Mouse (Mus musculus): Measurements from ENCODE around the gene OR5BS1P. TPM values are rescaled to one million over a fixed set of nuclear protein-coding genes. Genes with fewer than 3 reads are reported as not detected.

Gene OR5BS1P
- polyA plus RNA-seq, 2 experiments, result not detected

DNA sequence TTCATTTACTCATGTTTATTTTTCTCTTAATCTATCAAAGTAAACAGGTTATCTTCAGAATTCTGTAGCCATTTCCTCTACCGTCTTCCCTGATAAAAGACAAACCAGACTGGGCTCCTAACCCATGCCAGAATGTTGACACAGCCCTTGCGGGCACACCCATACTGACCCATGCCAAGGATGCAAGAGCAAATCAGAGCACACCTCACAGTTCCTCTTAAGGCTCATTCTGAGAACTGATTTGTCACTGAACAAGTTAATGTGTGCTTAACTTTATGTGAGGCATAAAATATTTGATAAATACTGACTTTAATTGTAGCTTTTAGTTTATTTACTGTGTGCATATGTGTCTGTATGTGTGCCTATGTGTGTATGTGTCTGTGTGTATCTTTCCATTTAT lies 21.6 kb downstream of the OR5BS1P start:
- DNase-seq (ENCODE audit: low spot score), result no peak
- Histone ChIP-seq H3K4me2 (replicated peaks; ENCODE audit: low read depth, low read length, severe bottlenecking) (no peak overlapping the region), H3K4me3 (replicated peaks; ENCODE audit: low read length) (no peak overlapping the region), H3K4me1 (ENCODE audit: control insufficient read depth, insufficient read depth, low read length) (no peaks in the 10 kb centered on the region), H3K36me3 (ENCODE audit: control insufficient read depth, insufficient read depth, low read length) (no peaks in the 10 kb centered on the region), H3K27ac (replicated peaks; ENCODE audit: low read depth, low read length) (no peak overlapping the region), H3K9ac (ENCODE audit: low read depth, low read length, severe bottlenecking) (no peak overlapping the region), H3K9me3 (ENCODE audit: control insufficient read depth, low read length) (no peaks in the 10 kb centered on the region), H3K27me3 (ENCODE audit: control insufficient read depth, insufficient read depth, low read length) (no peaks in the 10 kb centered on the region)
- no peak for TF ChIP-seq POLR2A (IDR thresholded peaks at IDR 0.05; ENCODE audit: borderline replicate concordance, extremely low read depth, insufficient read depth, insufficient read length)
- no peak for ATAC-seq (ENCODE audit: low FRiP score, low read depth)
- WGBS, result 88% methylated on average over 2 of the region's 2 CpGs

DNA sequence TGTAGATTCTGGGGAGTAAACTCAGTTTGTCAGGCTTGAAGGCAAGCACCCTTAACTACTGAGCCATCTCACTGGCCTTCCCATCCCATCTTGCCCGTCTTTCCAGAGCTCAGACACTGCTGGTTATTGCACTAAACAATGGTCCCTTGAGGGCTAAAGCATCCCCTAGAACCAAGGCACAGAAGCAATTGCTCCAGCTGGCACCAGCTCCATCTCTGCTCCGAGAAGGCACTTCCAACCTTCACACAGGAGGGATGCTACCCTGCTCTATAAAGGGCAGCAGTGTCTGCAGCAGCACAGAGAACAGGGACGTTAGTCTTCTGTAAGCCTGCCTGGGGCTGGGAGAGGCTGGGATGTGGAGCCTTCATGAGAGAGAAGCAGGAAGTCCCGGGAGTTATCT lies 22.4 kb downstream of the OR5BS1P start, which contains the start of gene Olfr279:
Olfr279 (plus strand) TSS at position 301 of the 400 bp plus-strand sequence.
- Histone ChIP-seq H3K9ac (ENCODE audit: low read depth, low read length, severe bottlenecking) (no peak within 1 kb of the TSS), H3K4me3 (replicated peaks; ENCODE audit: low read length) (no peak within 1 kb of the TSS), H3K4me2 (replicated peaks; ENCODE audit: low read depth, low read length, severe bottlenecking) (no peak within 1 kb of the TSS), H3K36me3 (ENCODE audit: control insufficient read depth, insufficient read depth, low read length) (no peaks in the 10 kb centered on the region), H3K4me1 (ENCODE audit: control insufficient read depth, insufficient read depth, low read length) (no peaks in the 10 kb centered on the region), H3K9me3 (ENCODE audit: control insufficient read depth, low read length) (no peaks in the 10 kb centered on the region), H3K27me3 (ENCODE audit: control insufficient read depth, insufficient read depth, low read length) (no peaks in the 10 kb centered on the region), H3K27ac (replicated peaks; ENCODE audit: low read depth, low read length) (no peak within 1 kb of the TSS)
- ATAC-seq (ENCODE audit: low FRiP score, low read depth) (no peak), DNase-seq (ENCODE audit: low spot score) (no peak)
- 56% methylated on average over 4 of the region's 4 CpGs for WGBS
- no peak for TF ChIP-seq POLR2A (IDR thresholded peaks at IDR 0.05; ENCODE audit: borderline replicate concordance, extremely low read depth, insufficient read depth, insufficient read length)

DNA sequence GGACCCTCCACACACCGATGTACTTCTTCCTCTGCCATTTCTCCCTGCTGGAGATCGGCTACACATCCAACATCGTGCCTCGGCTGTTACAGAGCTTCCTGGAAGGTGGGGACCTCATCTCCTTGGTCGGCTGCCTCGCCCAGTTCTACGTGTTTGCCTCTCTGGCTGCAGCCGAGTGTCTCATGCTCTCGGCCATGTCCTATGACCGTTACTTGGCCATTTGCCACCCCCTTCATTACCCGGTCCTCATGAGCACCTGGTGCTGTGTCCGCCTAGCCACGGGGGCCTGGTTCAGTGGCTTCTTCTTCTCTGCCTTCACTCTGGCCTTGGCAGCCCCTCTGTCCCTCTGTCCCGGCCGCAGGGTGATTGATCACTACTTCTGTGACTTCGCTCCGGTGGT lies 27.9 kb downstream of the OR5BS1P start:
- H3K27ac ChIP-seq (replicated peaks; ENCODE audit: low read depth, low read length), result no peak overlapping the region
- no peak for TF ChIP-seq POLR2A (IDR thresholded peaks at IDR 0.05; ENCODE audit: borderline replicate concordance, extremely low read depth, insufficient read depth, insufficient read length)
- H3K4me3 ChIP-seq (replicated peaks; ENCODE audit: low read length), result no peak overlapping the region
- DNase-seq (ENCODE audit: low spot score), result no peak
- no peak for ATAC-seq (ENCODE audit: low FRiP score, low read depth)
- H3K4me2 ChIP-seq (replicated peaks; ENCODE audit: low read depth, low read length, severe bottlenecking), result no peak overlapping the region
- no peaks in the 10 kb centered on the region for H3K27me3 ChIP-seq (ENCODE audit: control insufficient read depth, insufficient read depth, low read length)
- no peaks in the 10 kb centered on the region for H3K4me1 ChIP-seq (ENCODE audit: control insufficient read depth, insufficient read depth, low read length)
- H3K9me3 ChIP-seq (ENCODE audit: control insufficient read depth, low read length), result no peaks in the 10 kb centered on the region
- no peak overlapping the region for H3K9ac ChIP-seq (ENCODE audit: low read depth, low read length, severe bottlenecking)
- WGBS, result 86% methylated on average over 17 of the region's 17 CpGs
- H3K36me3 ChIP-seq (ENCODE audit: control insufficient read depth, insufficient read depth, low read length), result no peaks in the 10 kb centered on the region

DNA sequence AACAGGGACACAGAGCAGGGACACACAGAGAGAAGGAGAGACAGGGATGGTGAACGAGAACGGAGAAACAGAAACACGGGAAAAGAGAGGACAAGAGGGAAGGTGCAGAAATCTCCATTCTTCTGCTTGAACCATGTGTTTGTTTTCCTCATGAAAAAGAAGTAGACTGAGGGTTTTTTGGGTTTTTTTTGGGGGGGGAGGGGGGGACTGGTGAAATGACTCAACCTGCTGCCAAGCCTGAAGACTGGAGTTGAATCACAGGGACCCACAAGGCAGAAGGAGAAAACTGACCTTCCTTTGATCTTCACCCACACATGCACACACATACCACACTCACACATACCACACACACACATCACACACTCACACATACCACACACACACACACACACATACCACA lies 33.6 kb downstream of the OR5BS1P start:
- WGBS, result 86% methylated on average over 3 of the region's 3 CpGs
- Histone ChIP-seq H3K36me3 (ENCODE audit: control insufficient read depth, insufficient read depth, low read length) (no peaks in the 10 kb centered on the region), H3K9ac (ENCODE audit: low read depth, low read length, severe bottlenecking) (no peak overlapping the region), H3K9me3 (ENCODE audit: control insufficient read depth, low read length) (no peaks in the 10 kb centered on the region), H3K27me3 (ENCODE audit: control insufficient read depth, insufficient read depth, low read length) (no peaks in the 10 kb centered on the region), H3K4me3 (replicated peaks; ENCODE audit: low read length) (no peak overlapping the region), H3K4me2 (replicated peaks; ENCODE audit: low read depth, low read length, severe bottlenecking) (no peak overlapping the region), H3K4me1 (ENCODE audit: control insufficient read depth, insufficient read depth, low read length) (0 out of 2 replicates have a peak, but pooled peaks cover 5% of the 10 kb centered on the region), H3K27ac (replicated peaks; ENCODE audit: low read depth, low read length) (no peak overlapping the region)
- no peak for TF ChIP-seq POLR2A (IDR thresholded peaks at IDR 0.05; ENCODE audit: borderline replicate concordance, extremely low read depth, insufficient read depth, insufficient read length)
- DNase-seq (ENCODE audit: low spot score) (no peak), ATAC-seq (ENCODE audit: low FRiP score, low read depth) (no peak)

DNA sequence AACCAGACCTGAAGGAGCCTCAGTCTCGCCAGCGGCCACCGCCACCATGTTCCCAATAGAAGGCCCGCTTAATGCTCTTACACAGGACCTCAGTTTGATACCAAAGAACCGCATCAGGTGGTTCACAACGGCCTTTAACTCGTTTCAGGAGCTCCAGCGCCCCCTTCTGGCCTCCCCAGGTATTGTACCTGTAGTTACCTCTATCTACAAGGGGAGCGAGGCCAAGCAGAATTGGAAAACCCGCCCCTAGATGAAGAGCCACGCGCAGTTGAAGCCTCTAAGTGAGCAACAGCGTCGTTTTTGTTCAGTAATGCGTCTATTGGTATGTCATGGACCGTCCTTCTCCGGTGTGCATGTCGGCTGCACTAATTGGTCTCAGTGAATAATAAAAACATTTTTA lies 34.8 kb downstream of the OR5BS1P start:
- no peak overlapping the region for H3K4me3 ChIP-seq (replicated peaks; ENCODE audit: low read length)
- ATAC-seq (ENCODE audit: low FRiP score, low read depth), result peak; percentile 23; the same call in 1 of the 2 replicates
- no peaks in the 10 kb centered on the region for H3K27me3 ChIP-seq (ENCODE audit: control insufficient read depth, insufficient read depth, low read length)
- no peak overlapping the region for H3K27ac ChIP-seq (replicated peaks; ENCODE audit: low read depth, low read length)
- 0 out of 2 replicates have a peak, but pooled peaks cover 5% of the 10 kb centered on the region for H3K4me1 ChIP-seq (ENCODE audit: control insufficient read depth, insufficient read depth, low read length)
- DNase-seq (ENCODE audit: low spot score), result peak; percentile 64
- no peaks in the 10 kb centered on the region for H3K9me3 ChIP-seq (ENCODE audit: control insufficient read depth, low read length)
- WGBS, result 13% methylated on average over 18 of the region's 18 CpGs
- no peak overlapping the region for H3K4me2 ChIP-seq (replicated peaks; ENCODE audit: low read depth, low read length, severe bottlenecking)
- TF ChIP-seq POLR2A (IDR thresholded peaks at IDR 0.05; ENCODE audit: borderline replicate concordance, extremely low read depth, insufficient read depth, insufficient read length), result no peak
- no peaks in the 10 kb centered on the region for H3K36me3 ChIP-seq (ENCODE audit: control insufficient read depth, insufficient read depth, low read length)
- H3K9ac ChIP-seq (ENCODE audit: low read depth, low read length, severe bottlenecking), result no peak overlapping the region
